Mouse (Mus musculus) hindbrain, embryonic 11.5 days (tissue): ENCODE data around the gene Ly6g6e. TPM values are rescaled to one million over a fixed set of nuclear protein-coding genes. Genes with fewer than 3 reads are reported as not detected.

Source experiments
- ATAC-seq: fragments of 200-750 bp; cut with Nextera tagmentation; 2 replicates; pipeline ENCODE4 v1.8.0; 2017; ENCODE audit warnings: mild to moderate bottlenecking, moderate TSS enrichment, moderate library complexity; ENCODE audit not compliant: low FRiP score
- DNase-seq: peaks from one replicate; pipeline ENCODE4 v3.0.0-alpha.2; 2015; ENCODE audit warnings: low spot score
- H3K27ac ChIP-seq: fragments of 300-500 bp; sonication (generic); 2 replicates; pipeline ENCODE4 v1.5.1; 2014; ENCODE audit warnings: mild to moderate bottlenecking, low read depth, low read length
- H3K27me3 ChIP-seq: fragments of 300-500 bp; sonication (generic); 2 replicates; pipeline ENCODE4 v1.6.1; 2014; ENCODE audit warnings: mild to moderate bottlenecking, low read length, moderate library complexity, mixed read lengths; ENCODE audit not compliant: control insufficient read depth, insufficient read depth
- H3K36me3 ChIP-seq: fragments of 300-500 bp; sonication (generic); 2 replicates; pipeline ENCODE4 v1.6.1; 2014; ENCODE audit warnings: mild to moderate bottlenecking, low read length, moderate library complexity, mixed read lengths; ENCODE audit not compliant: control insufficient read depth, insufficient read depth
- H3K4me1 ChIP-seq: fragments of 300-500 bp; sonication (generic); replicated peaks from 2 replicates; pipeline ENCODE4 v1.6.1; 2014; ENCODE audit warnings: low read length, mixed read lengths; ENCODE audit not compliant: control insufficient read depth, insufficient read depth
- H3K4me2 ChIP-seq: fragments of 300-500 bp; sonication (generic); replicated peaks from 2 replicates; pipeline ENCODE4 v1.6.1; 2014; ENCODE audit warnings: mild to moderate bottlenecking, low read depth, low read length
- H3K4me3 ChIP-seq: fragments of 300-500 bp; sonication (generic); 2 replicates; pipeline ENCODE4 v1.5.1; 2014; ENCODE audit warnings: low read depth, low read length
- H3K9ac ChIP-seq: fragments of 300-500 bp; sonication (generic); 2 replicates; pipeline ENCODE4 v1.6.1; 2014; ENCODE audit warnings: low read depth, low read length
- H3K9me3 ChIP-seq: fragments of 300-500 bp; sonication (generic); 2 replicates; pipeline ENCODE4 v1.6.1; 2016; ENCODE audit warnings: low read length; ENCODE audit not compliant: control insufficient read depth
- WGBS: fragments of 180-500 bp; shearing (Covaris S2); extraction: QIAGEN DNeasy Blood & Tissue Kit; methylation state at CpG from one replicate; pipeline ENCODE4 v1.1.7; 2014; 5-methylcytosine and 5-hydroxymethylcytosine counted together
- polyA plus RNA-seq: library from polyadenylated mRNA; unstranded; fragments of >200 nt; fragmentation: Nextera tagmentation; extraction: Ambion mirVana; gene quantifications from 2 replicates; pipeline ENCODE4 v1.2.1, GENCODE M21; 2014

Gene Ly6g6e
- polyA plus RNA-seq, 1 experiment from 2014 or later: 0.42 TPM

GRCm38 (mm10) chr17:35090166-35090932, 13.6 kb downstream of the Ly6g6e start:
- Histone ChIP-seq H3K27ac (no peak overlapping the region), H3K4me1 (peaks cover 7% of the 10 kb centered on the region; the same call in 1 of the 2 replicates), H3K36me3 (0 out of 2 replicates have a peak, but pooled peaks cover 6% of the 10 kb centered on the region), H3K4me3 (peak overlapping the region; percentile 54), H3K9me3 (no peaks in the 10 kb centered on the region), H3K27me3 (no peaks in the 10 kb centered on the region), H3K4me2 (peak overlapping the region; percentile 47), H3K9ac (peak overlapping the region; percentile 83)
- WGBS: 76% methylated on average over 8 of the region's 8 CpGs
- no peak for DNase-seq
- ATAC-seq: no peak

GRCm38 (mm10) chr17:35092403-35093198, 15.9 kb downstream of the Ly6g6e start:
- Histone ChIP-seq H3K9me3 (no peaks in the 10 kb centered on the region), H3K9ac (no peak overlapping the region), H3K27me3 (no peaks in the 10 kb centered on the region), H3K4me1 (peaks cover 7% of the 10 kb centered on the region; the same call in 1 of the 2 replicates), H3K27ac (no peak overlapping the region), H3K36me3 (0 out of 2 replicates have a peak, but pooled peaks cover 6% of the 10 kb centered on the region), H3K4me3 (no peak overlapping the region), H3K4me2 (no peak overlapping the region)
- 93% methylated on average over 14 of the region's 14 CpGs for WGBS
- no peak for DNase-seq
- ATAC-seq: no peak

- Histone ChIP-seq H3K9me3 (no peaks in the 10 kb centered on the region), H3K9ac (no peak overlapping the region), H3K36me3 (0 out of 2 replicates have a peak, but pooled peaks cover 6% of the 10 kb centered on the region), H3K27me3 (no peaks in the 10 kb centered on the region), H3K27ac (no peak overlapping the region; the same call in 1 of the 2 replicates), H3K4me2 (no peak overlapping the region), H3K4me1 (peaks cover 7% of the 10 kb centered on the region; the same call in 1 of the 2 replicates), H3K4me3 (no peak overlapping the region)
- 95% methylated on average over 15 of the region's 15 CpGs for WGBS
- DNase-seq (no peak), ATAC-seq (no peak)
Observed at GRCm38 (mm10) chr17:35094475-35095365, 18.0 kb downstream of the Ly6g6e start.

- WGBS: 86% methylated on average over 12 of the region's 12 CpGs
- Histone ChIP-seq H3K4me1 (no peaks in the 10 kb centered on the region), H3K27ac (no peak overlapping the region), H3K9me3 (no peaks in the 10 kb centered on the region), H3K36me3 (peaks cover 4% of the 10 kb centered on the region; the same call in 1 of the 2 replicates), H3K4me3 (no peak overlapping the region), H3K4me2 (no peak overlapping the region), H3K27me3 (no peaks in the 10 kb centered on the region), H3K9ac (no peak overlapping the region)
- ATAC-seq: no peak
- no peak for DNase-seq
Observed at GRCm38 (mm10) chr17:35096597-35096996, 19.9 kb downstream of the Ly6g6e start.

GRCm38 (mm10) chr17:35097164-35097655, 20.5 kb downstream of the Ly6g6e start:
- no peak overlapping the region for H3K4me3 ChIP-seq
- H3K4me2 ChIP-seq: no peak overlapping the region
- H3K9ac ChIP-seq: no peak overlapping the region
- H3K27me3 ChIP-seq: no peaks in the 10 kb centered on the region
- DNase-seq: no peak
- H3K9me3 ChIP-seq: no peaks in the 10 kb centered on the region
- H3K4me1 ChIP-seq: no peaks in the 10 kb centered on the region
- no peak for ATAC-seq
- no peak overlapping the region for H3K27ac ChIP-seq
- H3K36me3 ChIP-seq: peaks cover 6% of the 10 kb centered on the region; the same call in 1 of the 2 replicates
- WGBS: 83% methylated on average over 12 of the region's 12 CpGs

- peaks cover 2% of the 10 kb centered on the region; the same call in 1 of the 2 replicates for H3K36me3 ChIP-seq
- no peak for DNase-seq
- no peak overlapping the region for H3K4me3 ChIP-seq
- no peak overlapping the region for H3K9ac ChIP-seq
- no peaks in the 10 kb centered on the region for H3K27me3 ChIP-seq
- WGBS: 65% methylated on average over 10 of the region's 10 CpGs
- no peak overlapping the region for H3K4me2 ChIP-seq
- H3K4me1 ChIP-seq: no peaks in the 10 kb centered on the region
- no peaks in the 10 kb centered on the region for H3K9me3 ChIP-seq
- no peak overlapping the region for H3K27ac ChIP-seq
- ATAC-seq: no peak
Observed at GRCm38 (mm10) chr17:35100196-35100765, 23.6 kb downstream of the Ly6g6e start.

- no peak overlapping the region for H3K27ac ChIP-seq
- no peaks in the 10 kb centered on the region for H3K9me3 ChIP-seq
- no peaks in the 10 kb centered on the region for H3K27me3 ChIP-seq
- no peak overlapping the region for H3K4me3 ChIP-seq
- no peak for DNase-seq
- 91% methylated on average over 11 of the region's 11 CpGs for WGBS
- H3K36me3 ChIP-seq: peaks cover 2% of the 10 kb centered on the region; the same call in 1 of the 2 replicates
- H3K4me2 ChIP-seq: no peak overlapping the region
- no peak overlapping the region for H3K9ac ChIP-seq
- no peaks in the 10 kb centered on the region for H3K4me1 ChIP-seq
- ATAC-seq: no peak
Observed at GRCm38 (mm10) chr17:35101161-35101560, 24.5 kb downstream of the Ly6g6e start.

- Histone ChIP-seq H3K9me3 (no peaks in the 10 kb centered on the region), H3K27ac (no peak overlapping the region), H3K9ac (no peak overlapping the region), H3K4me1 (no peaks in the 10 kb centered on the region), H3K4me2 (no peak overlapping the region), H3K4me3 (no peak overlapping the region), H3K27me3 (no peaks in the 10 kb centered on the region), H3K36me3 (peaks cover 2% of the 10 kb centered on the region; the same call in 1 of the 2 replicates)
- DNase-seq: no peak
- 80% methylated on average over 8 of the region's 8 CpGs for WGBS
- ATAC-seq: no peak
Observed at GRCm38 (mm10) chr17:35102299-35102698, 25.6 kb downstream of the Ly6g6e start.
